Mouse (Mus musculus) olfactory bulb, adult 2 months (tissue): ENCODE results near the gene Cyp2c70.

ENCODE experiments used
- CTCF ChIP-seq: fragments of 200-500 bp; IDR thresholded peaks from 2 replicates; pipeline ENCODE4 v1.5.1; 2012; ENCODE audit warnings: low read depth, mild to moderate bottlenecking, low read length, moderate library complexity; ENCODE audit not compliant: insufficient read depth
- POLR2A ChIP-seq: fragments of 200-500 bp; IDR thresholded peaks from 2 replicates; pipeline ENCODE4 v1.6.1; 2012; ENCODE audit warnings: mild to moderate bottlenecking, low read depth, low read length, moderate library complexity; ENCODE audit not compliant: insufficient read depth

DNA sequence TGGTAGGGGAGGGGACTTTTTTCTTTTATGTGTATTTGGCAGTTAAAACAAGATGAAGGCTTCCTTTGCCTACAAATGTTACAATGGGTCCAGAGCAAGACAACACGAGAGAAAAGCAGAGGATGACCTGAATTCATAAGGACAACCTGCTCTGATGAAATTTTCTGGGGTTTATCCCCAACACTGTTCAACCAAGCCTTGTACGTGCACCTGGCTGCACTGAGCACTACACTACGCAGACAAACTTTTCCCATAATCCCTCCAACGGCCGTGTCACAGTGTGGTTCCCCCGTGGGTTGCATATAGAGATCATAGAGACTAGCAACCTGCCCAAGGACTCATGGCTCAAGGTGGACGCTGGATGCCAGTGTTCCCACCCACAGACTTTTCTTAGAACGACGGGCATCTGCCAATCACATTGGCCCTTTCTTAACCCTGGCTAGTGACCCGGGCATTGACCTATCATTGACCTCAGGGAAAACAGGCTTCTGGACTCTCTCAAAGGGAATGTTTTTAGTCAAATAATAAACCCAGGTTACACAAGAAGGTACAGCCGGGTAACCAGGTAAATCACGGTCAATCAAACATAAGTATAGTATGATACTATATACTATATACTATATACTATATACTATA is 39.5 kb upstream of the Cyp2c70 start:
- TF ChIP-seq CTCF = no peak
- TF ChIP-seq POLR2A = no peak
